Mouse (Mus musculus) megakaryocyte, embryonic 14.5 days (primary cell): ENCODE data around the gene Eps8l2. TPM values are rescaled to one million over a fixed set of nuclear protein-coding genes. Genes with fewer than 3 reads are reported as not detected.
"Not testable (repeated sequence)": the region's sequence is repeated elsewhere in the genome, so short reads cannot be mapped to it uniquely, and the experiment has no call there.

ENCODE experiments used
- H3K27me3 ChIP-seq: replicated peaks from 2 replicates; pipeline ENCODE3; 2012; ENCODE audit warnings: inconsistent platforms
- H3K36me3 ChIP-seq: replicated peaks from 2 replicates; pipeline ENCODE3; 2012; ENCODE audit warnings: low read length, inconsistent platforms, mixed read lengths
- H3K4me1 ChIP-seq: 2 replicates; pipeline ENCODE4 v1.6.1; 2012; ENCODE audit warnings: inconsistent platforms
- H3K4me3 ChIP-seq: replicated peaks from 2 replicates; pipeline ENCODE3; 2012; ENCODE audit warnings: moderate library complexity, mild to moderate bottlenecking, inconsistent platforms
- H3K9me3 ChIP-seq: 2 replicates; pipeline ENCODE4 v1.6.1; 2012; ENCODE audit warnings: inconsistent platforms
- FLI1 ChIP-seq: IDR thresholded peaks from 2 replicates; pipeline ENCODE4 v1.6.1; 2012; ENCODE audit warnings: low read length, inconsistent platforms, mixed read lengths
- GATA1 ChIP-seq: IDR thresholded peaks from 3 replicates; pipeline ENCODE4 v1.6.1; 2012; ENCODE audit warnings: mixed read lengths, low read length, inconsistent platforms, borderline replicate concordance
- polyA plus RNA-seq: library from polyadenylated mRNA; stranded (reverse); fragments of >175 nt; gene quantifications from 2 replicates; pipeline ENCODE4 v1.2.3, GENCODE M21; 2012; ENCODE audit warnings: low replicate concordance; ENCODE audit not compliant: insufficient read depth

Eps8l2 gene
- polyA plus RNA-seq, 1 experiment: 0.10 TPM

DNA sequence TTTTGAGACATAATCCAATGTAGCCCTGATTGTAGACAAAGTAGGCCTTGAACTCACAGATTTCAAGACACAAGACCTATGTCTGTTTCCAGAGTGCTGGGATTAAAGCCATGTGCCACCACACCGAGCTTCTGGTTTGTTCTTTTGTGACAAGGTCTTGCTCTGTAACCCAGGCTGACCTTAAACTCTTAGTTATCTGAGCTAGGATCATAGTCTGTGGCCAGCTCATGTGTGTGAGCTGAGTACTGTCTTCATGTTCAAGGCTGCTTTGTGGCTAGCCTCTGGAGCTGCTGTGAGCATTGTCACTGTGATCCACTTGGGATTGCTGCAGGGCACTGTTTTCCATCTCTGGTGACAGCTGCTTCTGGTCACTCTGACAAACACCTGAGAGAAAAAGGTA is 56.7 kb downstream of the Eps8l2 start:
- TF ChIP-seq FLI1: no peak
- H3K4me1 ChIP-seq: peaks cover 63% of the 10 kb centered on the region
- no peaks in the 10 kb centered on the region for H3K9me3 ChIP-seq
- H3K4me3 ChIP-seq: peak overlapping the region; percentile 67
- peaks cover 50% of the 10 kb centered on the region for H3K36me3 ChIP-seq
- H3K27me3 ChIP-seq: no peaks in the 10 kb centered on the region

DNA sequence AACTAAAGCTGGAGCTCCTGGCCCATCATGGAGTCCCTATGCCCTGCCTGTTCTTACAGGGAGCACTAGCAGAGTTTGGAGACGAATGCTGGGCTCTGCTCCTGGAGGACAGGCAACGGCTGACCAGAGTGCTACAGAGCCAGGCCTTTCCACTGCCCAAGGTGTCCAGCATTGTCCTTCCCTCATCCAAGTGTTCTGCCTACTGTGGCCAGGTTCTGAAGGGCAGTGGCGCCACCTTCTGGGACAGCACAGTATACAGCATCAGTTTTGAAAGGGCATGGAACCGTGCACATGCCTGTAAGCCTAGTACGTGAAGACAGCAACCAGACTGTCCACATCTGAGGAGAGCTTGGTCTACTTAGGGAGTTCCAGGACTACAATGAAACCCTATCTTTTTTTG is 64.6 kb downstream of the Eps8l2 start:
- Histone ChIP-seq H3K27me3 (no peaks in the 10 kb centered on the region), H3K4me1 (peaks cover 26% of the 10 kb centered on the region), H3K9me3 (no peaks in the 10 kb centered on the region), H3K36me3 (peaks cover 82% of the 10 kb centered on the region), H3K4me3 (peak overlapping the region; percentile 42)
- TF ChIP-seq GATA1 (no peak), FLI1 (no peak)

- Histone ChIP-seq H3K4me1 (peaks cover 40% of the 10 kb centered on the region), H3K4me3 (no peak overlapping the region), H3K9me3 (no peaks in the 10 kb centered on the region), H3K27me3 (no peaks in the 10 kb centered on the region), H3K36me3 (peaks cover 82% of the 10 kb centered on the region)
- TF ChIP-seq GATA1 (no peak), FLI1 (no peak)
Measured at GRCm38 (mm10) chr7:141405466-141405865, 66.8 kb downstream of the Eps8l2 start.

DNA sequence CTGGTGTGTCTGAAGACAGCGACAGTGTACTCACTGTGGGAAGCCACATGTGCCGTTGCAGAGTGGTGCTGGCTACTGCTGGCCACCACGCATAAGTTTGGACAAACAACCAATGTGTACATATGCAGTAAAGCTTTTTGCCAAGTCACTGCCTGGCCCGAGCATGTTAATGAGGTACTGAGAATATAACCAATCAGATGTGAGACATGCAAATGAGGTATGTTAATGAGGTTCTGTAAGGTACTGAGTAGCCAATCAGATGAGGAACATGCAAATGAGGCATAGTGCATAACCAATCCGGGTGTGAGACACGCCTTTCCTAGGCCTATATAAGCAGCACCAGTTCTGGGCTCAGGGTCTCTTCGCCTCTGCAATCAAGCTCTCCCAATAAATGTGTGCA is 69.0 kb downstream of the Eps8l2 start:
- not testable (repeated sequence) for H3K27me3 ChIP-seq, H3K9me3 ChIP-seq, H3K4me3 ChIP-seq
- Histone ChIP-seq H3K36me3 (peaks cover 79% of the 10 kb centered on the region), H3K4me1 (peaks cover 39% of the 10 kb centered on the region)

- Histone ChIP-seq H3K4me1 (peaks cover 40% of the 10 kb centered on the region), H3K9me3 (no peaks in the 10 kb centered on the region), H3K36me3 (peaks cover 67% of the 10 kb centered on the region), H3K27me3 (no peaks in the 10 kb centered on the region), H3K4me3 (peak overlapping the region; percentile 38)
- TF ChIP-seq FLI1 (no peak), GATA1 (no peak)
Measured at GRCm38 (mm10) chr7:141408833-141409232, 70.2 kb downstream of the Eps8l2 start.

DNA sequence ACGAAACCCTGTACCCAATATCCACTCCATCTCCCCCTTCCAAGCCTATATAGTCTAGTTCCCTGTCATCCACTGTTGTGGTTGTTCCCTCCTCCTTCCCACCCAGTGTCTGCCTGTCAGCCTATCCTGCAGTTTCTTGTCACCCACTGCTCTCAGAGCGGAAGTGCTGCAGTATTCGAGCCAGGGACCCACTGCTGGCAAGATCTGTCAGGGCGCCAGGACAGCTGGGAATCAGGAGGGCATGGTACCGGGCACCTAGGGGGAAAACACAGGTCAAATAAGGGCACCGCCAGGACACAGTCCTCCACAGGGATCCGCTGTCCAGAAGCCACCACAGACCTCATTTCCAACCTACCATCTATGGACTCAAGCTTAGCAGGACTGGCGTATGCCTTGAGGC is 72.0 kb downstream of the Eps8l2 start:
- no peak overlapping the region for H3K4me3 ChIP-seq
- no peaks in the 10 kb centered on the region for H3K27me3 ChIP-seq
- no peaks in the 10 kb centered on the region for H3K9me3 ChIP-seq
- TF ChIP-seq GATA1: no peak
- TF ChIP-seq FLI1: no peak
- H3K4me1 ChIP-seq: peaks cover 49% of the 10 kb centered on the region
- H3K36me3 ChIP-seq: peaks cover 52% of the 10 kb centered on the region

DNA sequence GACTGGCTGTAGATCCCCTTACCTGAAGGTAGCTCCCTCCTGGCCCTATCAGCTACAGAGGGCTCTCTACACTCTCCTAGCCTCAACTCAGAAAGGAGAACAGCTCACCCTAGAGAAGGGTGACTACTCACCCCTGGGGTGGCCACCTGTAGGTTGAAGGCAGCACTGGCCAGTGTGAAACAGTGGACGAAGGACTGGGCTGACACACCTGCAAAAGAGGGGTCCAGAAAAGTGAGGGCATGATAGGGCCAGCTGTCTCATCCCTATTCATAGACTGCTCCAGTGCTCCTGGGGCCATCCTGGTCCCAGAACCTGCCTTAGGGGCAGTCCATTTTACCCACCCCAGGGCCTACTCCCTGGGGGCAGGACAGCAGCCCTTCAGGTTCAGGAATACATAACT is 73.0 kb downstream of the Eps8l2 start:
- no peaks in the 10 kb centered on the region for H3K27me3 ChIP-seq
- TF ChIP-seq GATA1 (no peak), FLI1 (no peak)
- H3K36me3 ChIP-seq: peaks cover 45% of the 10 kb centered on the region
- peaks cover 55% of the 10 kb centered on the region for H3K4me1 ChIP-seq
- H3K4me3 ChIP-seq: no peak overlapping the region
- H3K9me3 ChIP-seq: no peaks in the 10 kb centered on the region

Other genes with a start within 250 kb of the Eps8l2 start
- gene Sigirr, start 238.3 kb upstream of the Eps8l2 start, polyA plus RNA-seq: 41.8 and 92.9 TPM in 2 replicates
- gene Ano9, start 221.1 kb upstream of the Eps8l2 start, polyA plus RNA-seq: not detected in 2 replicates
- gene Ptdss2, start 216.5 kb upstream of the Eps8l2 start, polyA plus RNA-seq: 32.9 and 81.5 TPM in 2 replicates
- 26.5 and 43.0 TPM in 2 replicates for gene Rnh1, start 166.0 kb upstream of the Eps8l2 start, polyA plus RNA-seq
- 51.3 and 84.0 TPM in 2 replicates for gene Hras, start 144.9 kb upstream of the Eps8l2 start, polyA plus RNA-seq
- 12.2 and 18.5 TPM in 2 replicates for gene Lrrc56, start 144.7 kb upstream of the Eps8l2 start, polyA plus RNA-seq
- 0.57 TPM in 1 of 2 replicates, not detected in the other for gene Lmntd2, start 124.8 kb upstream of the Eps8l2 start, polyA plus RNA-seq
- gene Rassf7, start 123.0 kb upstream of the Eps8l2 start, polyA plus RNA-seq: 3.6 and 11.1 TPM in 2 replicates
- 82.9 and 114 TPM in 2 replicates for gene Phrf1, start 110.1 kb upstream of the Eps8l2 start, polyA plus RNA-seq
- 154 and 188 TPM in 2 replicates for gene Irf7, start 72.4 kb upstream of the Eps8l2 start, polyA plus RNA-seq
- gene Cdhr5, start 62.1 kb upstream of the Eps8l2 start, polyA plus RNA-seq: not detected in 2 replicates
- not detected in 2 replicates for gene Sct, start 59.7 kb upstream of the Eps8l2 start, polyA plus RNA-seq
- 0.04 TPM in 1 of 2 replicates, not detected in the other for gene Drd4, start 46.9 kb upstream of the Eps8l2 start, polyA plus RNA-seq
- gene Deaf1, start 11.2 kb upstream of the Eps8l2 start, polyA plus RNA-seq: 52.9 and 121 TPM in 2 replicates
- 12.3 and 27.1 TPM in 2 replicates for gene Tmem80, start 11.1 kb upstream of the Eps8l2 start, polyA plus RNA-seq
- 173 and 451 TPM in 2 replicates for gene Taldo1, start 53.3 kb downstream of the Eps8l2 start, polyA plus RNA-seq
- gene Gatd1, start 75.3 kb downstream of the Eps8l2 start, polyA plus RNA-seq: 11.1 TPM in 1 of 2 replicates, not detected in the other
- not detected in 2 replicates for gene Cend1, start 90.6 kb downstream of the Eps8l2 start, polyA plus RNA-seq
- gene Slc25a22, start 99.0 kb downstream of the Eps8l2 start, polyA plus RNA-seq: 22.2 and 47.0 TPM in 2 replicates
- 13.0 and 25.6 TPM in 2 replicates for gene Pidd1, start 105.1 kb downstream of the Eps8l2 start, polyA plus RNA-seq
- 6,138 and 9,533 TPM in 2 replicates for gene Rplp2, start 108.5 kb downstream of the Eps8l2 start, polyA plus RNA-seq
- 230 and 314 TPM in 2 replicates for gene Pnpla2, start 116.3 kb downstream of the Eps8l2 start, polyA plus RNA-seq
- gene Cracr2b, start 122.2 kb downstream of the Eps8l2 start, polyA plus RNA-seq: 19.4 and 29.4 TPM in 2 replicates
- gene Cd151, start 128.5 kb downstream of the Eps8l2 start, polyA plus RNA-seq: 56.1 and 168 TPM in 2 replicates
- 49.6 and 150 TPM in 2 replicates for gene Polr2l, start 136.3 kb downstream of the Eps8l2 start, polyA plus RNA-seq
- gene Tspan4, start 136.4 kb downstream of the Eps8l2 start, polyA plus RNA-seq: 53.2 and 54.8 TPM in 2 replicates
- 28.4 and 49.7 TPM in 2 replicates for gene Chid1, start 201.0 kb downstream of the Eps8l2 start, polyA plus RNA-seq
- gene Ap2a2, start 223.3 kb downstream of the Eps8l2 start, polyA plus RNA-seq: 22.5 and 22.9 TPM in 2 replicates